Mouse (Mus musculus) monocyte, adult 2 months (primary cell): ENCODE measurements around the gene Ptpn11.

ENCODE experiments used
- DNase-seq, 2 experiments: peaks; one replicate each; pipeline ENCODE4 v3.0.0; 2022; ENCODE audit warnings: low spot score in 2 of 2, low read depth in 1 of 2

Gene Ptpn11

DNA sequence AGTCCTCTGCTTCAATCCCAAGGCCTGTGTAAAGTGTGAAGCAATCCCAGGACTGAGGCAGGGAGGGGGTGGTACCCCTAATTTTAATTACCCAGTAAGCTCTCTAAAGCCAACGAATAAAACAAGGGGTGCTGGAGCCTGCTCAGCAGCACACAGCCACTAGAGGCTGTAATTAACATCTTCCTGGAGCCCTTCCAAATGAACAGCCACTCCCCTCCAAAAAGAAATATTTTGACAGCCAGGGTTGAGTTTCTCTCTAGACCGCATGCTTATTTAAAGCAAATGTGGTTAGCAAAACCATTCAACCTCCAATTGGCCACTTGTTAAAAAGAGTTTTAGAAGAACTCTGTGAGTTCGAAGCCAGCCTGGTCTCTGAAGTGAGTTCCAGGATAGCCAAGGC, 97.9 kb downstream of the Ptpn11 start:
- no peak for DNase-seq

DNA sequence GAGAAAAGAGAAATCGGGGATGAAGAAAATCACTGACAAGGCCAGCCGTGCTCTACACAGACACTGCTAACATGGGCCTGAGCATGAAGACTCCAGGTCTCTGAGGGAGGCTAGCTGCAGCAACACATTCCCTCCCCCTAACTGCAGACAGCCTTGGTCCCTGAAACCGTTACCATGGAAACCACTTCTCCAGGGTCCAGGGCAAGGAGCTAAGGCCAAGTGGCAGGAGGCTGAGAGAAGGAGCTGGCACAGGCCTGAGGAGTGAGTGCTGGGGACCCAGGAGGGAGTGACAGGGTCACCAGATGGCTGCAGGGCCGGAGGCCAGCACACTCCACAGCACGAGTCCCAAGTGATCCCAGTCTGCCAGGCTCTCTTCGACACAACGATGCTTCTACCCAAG, 101.5 kb downstream of the Ptpn11 start:
- DNase-seq = no peak

GRCm38 (mm10) chr5:121087733-121088132, 103.5 kb downstream of the Ptpn11 start:
- no peak for DNase-seq

DNA sequence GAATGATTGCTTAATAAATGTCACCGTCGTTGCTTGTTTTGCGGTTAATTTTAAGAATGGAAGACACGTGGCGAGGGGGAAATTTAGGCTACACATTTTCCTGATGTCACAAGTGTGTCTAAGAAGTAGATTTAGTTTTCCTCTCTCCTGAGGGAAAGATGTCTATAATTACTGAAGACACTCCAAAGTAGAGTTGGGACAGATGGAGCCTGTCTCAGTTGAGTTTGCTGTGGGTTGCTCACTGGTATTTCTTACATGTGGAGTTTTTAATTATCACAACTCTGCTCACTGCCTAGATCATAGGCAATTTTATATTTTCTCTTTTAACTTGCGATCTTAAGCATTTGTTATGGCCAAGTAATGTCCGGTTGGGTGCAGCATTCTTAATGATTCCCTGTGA, 108.6 kb downstream of the Ptpn11 start:
- DNase-seq = no peak

DNA sequence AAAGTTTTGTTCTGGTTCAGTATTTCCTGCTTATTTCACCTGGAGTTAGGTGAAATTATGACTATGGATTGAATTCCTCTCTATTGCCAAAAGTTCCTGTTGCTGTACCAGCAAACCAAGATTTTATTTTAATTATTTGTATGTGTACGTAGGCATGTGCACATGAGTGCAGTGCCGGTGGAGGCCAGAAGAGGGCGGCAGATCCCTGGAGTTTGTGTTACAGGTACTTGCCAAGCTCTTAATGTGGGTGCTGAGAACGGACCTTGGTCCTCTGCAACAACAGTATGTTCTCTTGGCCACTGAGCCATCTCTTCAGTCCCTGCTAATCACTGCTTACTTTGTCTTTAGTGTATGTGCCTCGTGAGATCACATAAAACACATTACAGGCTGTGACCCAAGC, 109.4 kb downstream of the Ptpn11 start:
- no peak for DNase-seq
